Mouse (Mus musculus): ENCODE measurements around the gene Piwil1.

- TF ChIP-seq CTCF (IDR thresholded peaks at IDR 0.05; ENCODE audit: low read depth) (0 out of 2 replicates have a peak, but pooled peaks have one; percentile 30), EP300 (optimal IDR thresholded peaks at IDR 0.05) (no peak)
Measured at GRCm38 (mm10) chr5:128704134-128704904, 2.0 kb downstream of the Piwil1 start.
